Mouse (Mus musculus) left cerebral cortex, postnatal 10 days (tissue): ENCODE data around the gene D430042O09Rik. TPM values are rescaled to one million over a fixed set of nuclear protein-coding genes. Genes with fewer than 3 reads are reported as not detected.

Experiments
- DNase-seq, 2 experiments: peaks; one replicate each; pipeline ENCODE4 v3.0.0; 2021 to 2022; ENCODE audit warnings: low spot score in 2 of 2, mixed read lengths in 1 of 2; ENCODE audit errors: extremely low spot score in 1 of 2
- intact Hi-C: fragments of 180-260 bp; cut with DNase I; formaldehyde crosslinking; loops from one replicate; pipeline ENCODE4 v1.15.1; 2025
- total RNA-seq, 2 experiments: library from RNA; stranded (reverse); gene quantifications; 2 replicates each; pipeline ENCODE4 v1.2.3; 2021

The D430042O09Rik gene
- total RNA-seq, 2 experiments from 2014 or later: 23.0 to 26.8 TPM

- intact Hi-C loops: no loop called here
- peak in 1 of 2 experiments; percentile 26 for DNase-seq
Observed at GRCm38 (mm10) chr7:125846866-125847527, 139.3 kb downstream of the D430042O09Rik start.

GRCm38 (mm10) chr7:125847528-125847866 is 139.8 kb downstream of the D430042O09Rik start:
- DNase-seq: no peak
- intact Hi-C loops: no loop called here

GRCm38 (mm10) chr7:125859564-125859963 is 151.9 kb downstream of the D430042O09Rik start:
- intact Hi-C loops: no loop called here
- DNase-seq: no peak

GRCm38 (mm10) chr7:125860421-125860820 is 152.7 kb downstream of the D430042O09Rik start:
- DNase-seq: no peak
- intact Hi-C loops: no loop called here

GRCm38 (mm10) chr7:125864026-125864425 is 156.3 kb downstream of the D430042O09Rik start:
- intact Hi-C loops: no loop called here
- no peak for DNase-seq

GRCm38 (mm10) chr7:125865234-125865633 is 157.5 kb downstream of the D430042O09Rik start:
- intact Hi-C loops: no loop called here
- no peak for DNase-seq

- intact Hi-C loops: no loop called here
- DNase-seq: no peak
Observed at GRCm38 (mm10) chr7:125868570-125868969, 160.9 kb downstream of the D430042O09Rik start.

- intact Hi-C loops: no loop called here
- DNase-seq: peak in 1 of 2 experiments; percentile 47
Observed at GRCm38 (mm10) chr7:125871404-125872201, 163.9 kb downstream of the D430042O09Rik start.

GRCm38 (mm10) chr7:125872202-125872580 is 164.5 kb downstream of the D430042O09Rik start:
- DNase-seq: no peak
- intact Hi-C loops: no loop called here

GRCm38 (mm10) chr7:125872874-125873273 is 165.2 kb downstream of the D430042O09Rik start:
- intact Hi-C loops: no loop called here

GRCm38 (mm10) chr7:125873971-125874495 is 166.3 kb downstream of the D430042O09Rik start:
- DNase-seq: no peak
- intact Hi-C loops: no loop called here

More at GRCm38 (mm10) chr7:125872874-125873273, 165.2 kb downstream of the D430042O09Rik start:
- DNase-seq: no peak

GRCm38 (mm10) chr7:125878040-125878439 is 170.4 kb downstream of the D430042O09Rik start:
- intact Hi-C loops: no loop called here
- no peak for DNase-seq

- DNase-seq: no peak
- intact Hi-C loops: no loop called here
Observed at GRCm38 (mm10) chr7:125883232-125883631, 175.5 kb downstream of the D430042O09Rik start.

GRCm38 (mm10) chr7:125886116-125886680 is 178.5 kb downstream of the D430042O09Rik start:
- intact Hi-C loops: no loop called here
- DNase-seq: no peak

GRCm38 (mm10) chr7:125887124-125887523 is 179.4 kb downstream of the D430042O09Rik start:
- no peak for DNase-seq
- intact Hi-C loops: no loop called here

- intact Hi-C loops: no loop called here
- DNase-seq: no peak
Observed at GRCm38 (mm10) chr7:125887761-125888160, 180.1 kb downstream of the D430042O09Rik start.

- DNase-seq: peak; percentile 47 to 48
- intact Hi-C loops: no loop called here
Observed at GRCm38 (mm10) chr7:125888373-125888772, 180.7 kb downstream of the D430042O09Rik start.

- intact Hi-C loops: no loop called here
- no peak for DNase-seq
Observed at GRCm38 (mm10) chr7:125893621-125894020, 185.9 kb downstream of the D430042O09Rik start.

- no peak for DNase-seq
- intact Hi-C loops: no loop called here
Observed at GRCm38 (mm10) chr7:125897059-125897458, 189.4 kb downstream of the D430042O09Rik start.

- peak; percentile 13 to 59 for DNase-seq
- intact Hi-C loops: no loop called here
Observed at GRCm38 (mm10) chr7:125899036-125899435, 191.3 kb downstream of the D430042O09Rik start.
